Mouse (Mus musculus): Measurements from ENCODE around the gene Cacng7. TPM values are rescaled to one million over a fixed set of nuclear protein-coding genes. Genes with fewer than 3 reads are reported as not detected.

The Cacng7 gene
- polyA plus RNA-seq, 1 experiment from 2014 or later, result 2.4 TPM

GRCm38 (mm10) chr7:3336412-3336811, 3.7 kb downstream of the Cacng7 start:
- H3K4me1 ChIP-seq, result peaks cover 19% of the 10 kb centered on the region
- no peak for DNase-seq (ENCODE audit: low spot score)
- 73% methylated on average over 17 of the region's 17 CpGs for WGBS
- H3K9me3 ChIP-seq (replicated peaks), result no peaks in the 10 kb centered on the region
- H3K36me3 ChIP-seq, result peaks cover 36% of the 10 kb centered on the region
- H3K27ac ChIP-seq, result no peak overlapping the region
- H3K27me3 ChIP-seq (ENCODE audit: low read depth, poor library complexity, severe bottlenecking), result no peaks in the 10 kb centered on the region
- H3K4me3 ChIP-seq, result no peak overlapping the region

- Histone ChIP-seq H3K36me3 (peaks cover 55% of the 10 kb centered on the region), H3K27me3 (ENCODE audit: low read depth, poor library complexity, severe bottlenecking) (no peaks in the 10 kb centered on the region), H3K4me3 (no peak overlapping the region), H3K27ac (no peak overlapping the region), H3K4me1 (peaks cover 7% of the 10 kb centered on the region), H3K9me3 (replicated peaks) (no peaks in the 10 kb centered on the region)
- DNase-seq (ENCODE audit: low spot score), result no peak
- 77% methylated on average over 11 of the region's 11 CpGs for WGBS
Observed at GRCm38 (mm10) chr7:3338286-3338935, 5.7 kb downstream of the Cacng7 start.

- Histone ChIP-seq H3K27ac (no peak overlapping the region), H3K4me3 (no peak overlapping the region), H3K36me3 (peaks cover 60% of the 10 kb centered on the region), H3K4me1 (peaks cover 1% of the 10 kb centered on the region; the same call in 1 of the 2 replicates), H3K9me3 (replicated peaks) (no peaks in the 10 kb centered on the region), H3K27me3 (ENCODE audit: low read depth, poor library complexity, severe bottlenecking) (no peaks in the 10 kb centered on the region)
- WGBS, result 92% methylated on average over 11 of the region's 11 CpGs
- DNase-seq (ENCODE audit: low spot score), result no peak
Observed at GRCm38 (mm10) chr7:3339010-3339409, 6.3 kb downstream of the Cacng7 start.

- Histone ChIP-seq H3K9me3 (replicated peaks) (no peaks in the 10 kb centered on the region), H3K4me1 (no peaks in the 10 kb centered on the region), H3K27ac (no peak overlapping the region), H3K27me3 (ENCODE audit: low read depth, poor library complexity, severe bottlenecking) (no peaks in the 10 kb centered on the region), H3K36me3 (peaks cover 90% of the 10 kb centered on the region), H3K4me3 (no peak overlapping the region)
- 89% methylated on average over 3 of the region's 3 CpGs for WGBS
- no peak for DNase-seq (ENCODE audit: low spot score)
Observed at GRCm38 (mm10) chr7:3343861-3344260, 11.1 kb downstream of the Cacng7 start.

GRCm38 (mm10) chr7:3345301-3345700, 12.5 kb downstream of the Cacng7 start:
- Histone ChIP-seq H3K36me3 (peaks cover 93% of the 10 kb centered on the region), H3K27ac (no peak overlapping the region), H3K9me3 (replicated peaks) (no peaks in the 10 kb centered on the region), H3K4me3 (no peak overlapping the region), H3K4me1 (no peaks in the 10 kb centered on the region), H3K27me3 (ENCODE audit: low read depth, poor library complexity, severe bottlenecking) (no peaks in the 10 kb centered on the region)
- 98% methylated on average over 3 of the region's 3 CpGs for WGBS
- DNase-seq (ENCODE audit: low spot score), result no peak

GRCm38 (mm10) chr7:3347366-3348287, 14.9 kb downstream of the Cacng7 start:
- no peaks in the 10 kb centered on the region for H3K27me3 ChIP-seq (ENCODE audit: low read depth, poor library complexity, severe bottlenecking)
- peaks cover 89% of the 10 kb centered on the region for H3K36me3 ChIP-seq
- no peaks in the 10 kb centered on the region for H3K4me1 ChIP-seq
- H3K27ac ChIP-seq, result no peak overlapping the region
- no peak for DNase-seq (ENCODE audit: low spot score)
- H3K4me3 ChIP-seq, result no peak overlapping the region
- 69% methylated on average over 20 of the region's 20 CpGs for WGBS
- no peaks in the 10 kb centered on the region for H3K9me3 ChIP-seq (replicated peaks)

GRCm38 (mm10) chr7:3348326-3348725, 15.6 kb downstream of the Cacng7 start:
- H3K4me3 ChIP-seq, result no peak overlapping the region
- no peak for DNase-seq (ENCODE audit: low spot score)
- 74% methylated on average over 5 of the region's 5 CpGs for WGBS

GRCm38 (mm10) chr7:3349775-3350174, 17.0 kb downstream of the Cacng7 start:
- no peak for DNase-seq (ENCODE audit: low spot score)
- Histone ChIP-seq H3K27me3 (ENCODE audit: low read depth, poor library complexity, severe bottlenecking) (no peaks in the 10 kb centered on the region), H3K36me3 (peaks cover 75% of the 10 kb centered on the region), H3K9me3 (replicated peaks) (no peaks in the 10 kb centered on the region), H3K4me3 (no peak overlapping the region), H3K4me1 (no peaks in the 10 kb centered on the region), H3K27ac (no peak overlapping the region)
- 95% methylated on average over 9 of the region's 9 CpGs for WGBS

More at GRCm38 (mm10) chr7:3348326-3348725, 15.6 kb downstream of the Cacng7 start:
- H3K36me3 ChIP-seq, result peaks cover 86% of the 10 kb centered on the region
- no peak overlapping the region for H3K27ac ChIP-seq
- H3K4me1 ChIP-seq, result no peaks in the 10 kb centered on the region
- H3K27me3 ChIP-seq (ENCODE audit: low read depth, poor library complexity, severe bottlenecking), result no peaks in the 10 kb centered on the region
- no peaks in the 10 kb centered on the region for H3K9me3 ChIP-seq (replicated peaks)

- no peaks in the 10 kb centered on the region for H3K4me1 ChIP-seq
- H3K36me3 ChIP-seq, result peaks cover 70% of the 10 kb centered on the region
- H3K27ac ChIP-seq, result no peak overlapping the region
- no peaks in the 10 kb centered on the region for H3K27me3 ChIP-seq (ENCODE audit: low read depth, poor library complexity, severe bottlenecking)
- no peak for DNase-seq (ENCODE audit: low spot score)
- 95% methylated on average over 1 of the region's 1 CpGs for WGBS
- no peaks in the 10 kb centered on the region for H3K9me3 ChIP-seq (replicated peaks)
- no peak overlapping the region for H3K4me3 ChIP-seq
Observed at GRCm38 (mm10) chr7:3351536-3351935, 18.8 kb downstream of the Cacng7 start.

- Histone ChIP-seq H3K27me3 (ENCODE audit: low read depth, poor library complexity, severe bottlenecking) (no peaks in the 10 kb centered on the region), H3K27ac (no peak overlapping the region), H3K4me1 (no peaks in the 10 kb centered on the region), H3K9me3 (replicated peaks) (no peaks in the 10 kb centered on the region), H3K36me3 (peaks cover 58% of the 10 kb centered on the region), H3K4me3 (no peak overlapping the region)
- WGBS, result 88% methylated on average over 6 of the region's 6 CpGs
- DNase-seq (ENCODE audit: low spot score), result no peak
Observed at GRCm38 (mm10) chr7:3354850-3355249, 22.1 kb downstream of the Cacng7 start.

GRCm38 (mm10) chr7:3360678-3361077, 27.9 kb downstream of the Cacng7 start:
- peaks cover 10% of the 10 kb centered on the region for H3K27me3 ChIP-seq (ENCODE audit: low read depth, poor library complexity, severe bottlenecking)
- 89% methylated on average over 1 of the region's 1 CpGs for WGBS
- H3K27ac ChIP-seq, result no peak overlapping the region
- H3K36me3 ChIP-seq, result peaks cover 66% of the 10 kb centered on the region
- H3K4me1 ChIP-seq, result no peaks in the 10 kb centered on the region
- no peak for DNase-seq (ENCODE audit: low spot score)
- H3K4me3 ChIP-seq, result no peak overlapping the region
- H3K9me3 ChIP-seq (replicated peaks), result no peaks in the 10 kb centered on the region

GRCm38 (mm10) chr7:3365547-3366279, 33.0 kb downstream of the Cacng7 start:
- H3K4me1 ChIP-seq, result peaks cover 20% of the 10 kb centered on the region
- H3K27me3 ChIP-seq (ENCODE audit: low read depth, poor library complexity, severe bottlenecking), result peaks cover 39% of the 10 kb centered on the region
- WGBS, result 27% methylated on average over 11 of the region's 11 CpGs
- H3K9me3 ChIP-seq (replicated peaks), result no peaks in the 10 kb centered on the region
- DNase-seq (ENCODE audit: low spot score), result no peak
- no peak overlapping the region for H3K27ac ChIP-seq
- H3K36me3 ChIP-seq, result peaks cover 42% of the 10 kb centered on the region
- no peak overlapping the region for H3K4me3 ChIP-seq

Measured in limb, embryonic 10.5 days (tissue).